Mouse (Mus musculus) thymus, adult 2 months (tissue): Measurements from ENCODE around the gene Manba. TPM values are rescaled to one million over a fixed set of nuclear protein-coding genes. Genes with fewer than 3 reads are reported as not detected.

ENCODE experiments used
- DNase-seq: peaks from one replicate; pipeline ENCODE4 v3.0.0; 2021
- H3K27ac ChIP-seq: fragments of 200-500 bp; 2 replicates; pipeline ENCODE4 v1.5.1; 2012; ENCODE audit warnings: low read length, control low read depth; ENCODE audit not compliant: control insufficient read depth, insufficient read depth
- H3K27me3 ChIP-seq: fragments of 200-500 bp; 2 replicates; pipeline ENCODE4 v1.6.1; 2012; ENCODE audit warnings: mild to moderate bottlenecking, low read length, moderate library complexity, mixed read lengths; ENCODE audit not compliant: control insufficient read depth, insufficient read depth
- H3K36me3 ChIP-seq: fragments of 200-500 bp; 2 replicates; pipeline ENCODE4 v1.6.1; 2012; ENCODE audit warnings: mild to moderate bottlenecking, low read length, moderate library complexity; ENCODE audit not compliant: control insufficient read depth, insufficient read depth
- H3K4me1 ChIP-seq: fragments of 200-500 bp; replicated peaks from 2 replicates; pipeline ENCODE4 v1.6.1; 2012; ENCODE audit warnings: low read length; ENCODE audit not compliant: control insufficient read depth, insufficient read depth
- H3K4me3 ChIP-seq: fragments of 200-500 bp; 2 replicates; pipeline ENCODE4 v1.5.1; 2012; ENCODE audit warnings: mild to moderate bottlenecking, low read length, control low read depth, moderate library complexity; ENCODE audit not compliant: control insufficient read depth, insufficient read depth
- CTCF ChIP-seq: fragments of 200-500 bp; IDR thresholded peaks from 2 replicates; pipeline ENCODE4 v1.5.1; 2012; ENCODE audit warnings: mild to moderate bottlenecking, control low read depth, low read length, moderate library complexity, borderline replicate concordance; ENCODE audit not compliant: control insufficient read depth, poor library complexity, insufficient read depth; ENCODE audit errors: extremely low read depth
- POLR2A ChIP-seq: fragments of 200-500 bp; IDR thresholded peaks from 2 replicates; pipeline ENCODE4 v1.6.1; 2012; ENCODE audit warnings: mild to moderate bottlenecking, low read length, control low read depth, moderate library complexity; ENCODE audit not compliant: control insufficient read depth, poor library complexity, insufficient read depth; ENCODE audit errors: extremely low read depth
- WGBS: fragments of 180-500 bp; shearing (Covaris S2); methylation state at CpG from one replicate; pipeline ENCODE4 v1.1.7; 2018; 5-methylcytosine and 5-hydroxymethylcytosine counted together
- polyA plus RNA-seq: library from polyadenylated mRNA; depleted of rRNA; stranded (reverse); fragments of >200 nt; gene quantifications from 2 replicates; pipeline ENCODE4 v1.2.3, GENCODE M21; 2012

The Manba gene
- polyA plus RNA-seq, 1 experiment: 7.2 TPM

GRCm38 (mm10) chr3:135498891-135499290 is 13.5 kb downstream of the Manba start:
- no peak for DNase-seq
- Histone ChIP-seq H3K27ac (no peak overlapping the region), H3K4me1 (no peaks in the 10 kb centered on the region), H3K4me3 (no peak overlapping the region), H3K36me3 (no peaks in the 10 kb centered on the region), H3K27me3 (no peaks in the 10 kb centered on the region)
- TF ChIP-seq POLR2A: no peak
- no peak for TF ChIP-seq CTCF
- 93% methylated on average over 5 of the region's 5 CpGs for WGBS

- 93% methylated on average over 5 of the region's 5 CpGs for WGBS
- H3K36me3 ChIP-seq: no peaks in the 10 kb centered on the region
- no peak for DNase-seq
- H3K4me1 ChIP-seq: no peaks in the 10 kb centered on the region; the same call in 1 of the 2 replicates
- H3K27me3 ChIP-seq: no peaks in the 10 kb centered on the region
- no peak overlapping the region for H3K4me3 ChIP-seq
- H3K27ac ChIP-seq: no peak overlapping the region
- TF ChIP-seq POLR2A (no peak), CTCF (no peak)
Measured at GRCm38 (mm10) chr3:135503160-135503559, 17.7 kb downstream of the Manba start.

DNA sequence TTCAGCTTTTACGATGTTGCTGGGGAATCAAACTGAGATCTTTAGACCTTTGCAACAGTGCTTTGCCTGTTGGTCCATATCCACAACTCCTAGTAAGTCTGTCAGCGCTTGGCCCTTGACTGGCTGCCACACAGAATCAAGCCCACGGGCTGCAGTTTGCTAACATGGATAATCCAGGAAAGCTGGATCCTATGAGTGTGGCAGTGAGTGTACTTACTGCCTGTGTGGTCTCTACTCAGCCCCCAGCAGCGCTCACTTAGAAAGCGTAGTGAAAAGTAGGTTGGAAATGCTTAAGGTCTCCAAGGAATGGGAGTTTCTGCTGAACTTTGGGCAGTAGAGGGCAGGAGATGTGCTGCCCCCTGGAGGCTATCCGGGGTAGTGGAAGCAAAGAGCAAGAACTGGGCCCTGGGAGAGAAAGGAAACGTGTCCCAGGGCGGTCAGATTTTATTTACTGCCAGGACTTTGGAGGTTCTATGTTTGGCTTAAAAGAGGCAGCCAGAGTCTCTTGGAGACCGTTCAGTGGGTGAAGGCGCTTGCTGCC is 20.0 kb downstream of the Manba start:
- TF ChIP-seq CTCF (peak; percentile 85; the same call in 1 of the 2 replicates), POLR2A (no peak)
- no peaks in the 10 kb centered on the region; the same call in 1 of the 2 replicates for H3K4me1 ChIP-seq
- no peak overlapping the region for H3K4me3 ChIP-seq
- H3K36me3 ChIP-seq: no peaks in the 10 kb centered on the region
- 64% methylated on average over 10 of the region's 10 CpGs for WGBS
- no peak overlapping the region for H3K27ac ChIP-seq
- DNase-seq: peak; percentile 81
- no peaks in the 10 kb centered on the region for H3K27me3 ChIP-seq

- Histone ChIP-seq H3K36me3 (no peaks in the 10 kb centered on the region), H3K27me3 (no peaks in the 10 kb centered on the region), H3K4me1 (no peaks in the 10 kb centered on the region; the same call in 1 of the 2 replicates), H3K4me3 (no peak overlapping the region), H3K27ac (no peak overlapping the region)
- WGBS: 92% methylated on average over 13 of the region's 13 CpGs
- no peak for DNase-seq
- TF ChIP-seq POLR2A: no peak
- no peak for TF ChIP-seq CTCF
Measured at GRCm38 (mm10) chr3:135505916-135506482, 20.6 kb downstream of the Manba start.

GRCm38 (mm10) chr3:135507506-135507905 is 22.1 kb downstream of the Manba start:
- Histone ChIP-seq H3K36me3 (no peaks in the 10 kb centered on the region), H3K4me3 (no peak overlapping the region), H3K27ac (no peak overlapping the region), H3K27me3 (no peaks in the 10 kb centered on the region), H3K4me1 (no peaks in the 10 kb centered on the region; the same call in 1 of the 2 replicates)
- TF ChIP-seq CTCF (no peak), POLR2A (no peak)
- 97% methylated on average over 7 of the region's 7 CpGs for WGBS
- no peak for DNase-seq

DNA sequence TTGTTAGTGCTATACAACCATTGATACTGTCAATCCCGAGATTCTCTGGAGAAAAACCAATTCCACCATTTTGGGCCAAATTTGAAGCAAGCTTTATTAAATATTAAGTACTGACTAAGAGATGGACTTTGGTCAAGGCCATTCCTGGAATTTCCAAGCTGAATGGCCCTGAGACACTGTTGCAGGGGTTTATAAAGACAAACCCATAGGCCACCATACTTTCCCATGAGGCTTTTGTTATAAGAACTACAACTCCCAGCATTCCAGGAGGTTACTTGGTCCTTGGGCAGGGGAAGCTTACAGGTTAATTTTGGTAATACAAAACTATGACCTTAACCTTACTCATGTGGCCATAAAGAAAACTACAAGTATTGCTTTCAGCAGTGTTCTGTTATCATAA is 22.8 kb downstream of the Manba start:
- H3K27me3 ChIP-seq: no peaks in the 10 kb centered on the region
- 93% methylated on average over 1 of the region's 1 CpGs for WGBS
- DNase-seq: no peak
- H3K4me3 ChIP-seq: no peak overlapping the region
- TF ChIP-seq POLR2A: no peak
- no peaks in the 10 kb centered on the region; the same call in 1 of the 2 replicates for H3K4me1 ChIP-seq
- no peak overlapping the region for H3K27ac ChIP-seq
- H3K36me3 ChIP-seq: no peaks in the 10 kb centered on the region

DNA sequence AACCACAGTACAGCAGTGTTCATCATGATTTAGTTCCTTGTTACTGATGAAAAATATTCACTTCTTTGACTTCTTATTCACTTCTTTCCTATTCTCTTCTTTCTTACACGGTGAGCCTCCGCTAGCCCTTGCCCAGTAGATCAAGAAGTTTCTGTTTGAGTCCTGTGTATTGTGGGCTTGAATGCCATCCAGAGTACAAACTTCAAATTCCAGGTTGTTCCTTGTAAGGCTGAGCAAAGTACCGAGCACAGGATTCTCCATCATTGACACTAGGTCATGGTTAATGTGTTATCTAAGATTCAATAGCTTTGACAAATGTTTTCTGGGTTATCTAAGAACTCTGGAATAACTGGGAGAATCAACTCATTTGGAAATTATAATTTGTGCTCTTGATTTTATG is 25.0 kb downstream of the Manba start:
- 98% methylated on average over 3 of the region's 3 CpGs for WGBS
- H3K4me3 ChIP-seq: no peak overlapping the region
- no peak for TF ChIP-seq CTCF
- no peak for TF ChIP-seq POLR2A

More for the DNA sequence above, 25.0 kb downstream of the Manba start:
- peaks cover 18% of the 10 kb centered on the region for H3K4me1 ChIP-seq
- no peak for DNase-seq
- no peaks in the 10 kb centered on the region for H3K27me3 ChIP-seq
- H3K36me3 ChIP-seq: no peaks in the 10 kb centered on the region
- no peak overlapping the region for H3K27ac ChIP-seq
